Mouse (Mus musculus) G1E (cell line): ENCODE data around the gene Rpp25l. TPM values are rescaled to one million over a fixed set of nuclear protein-coding genes. Genes with fewer than 3 reads are reported as not detected.
A peak's percentile ranks its signal among the peaks of the same experiment; 100 is the strongest.

Experiments used
- ATAC-seq: 2 replicates; pipeline ENCODE4 v1.8.0; 2016; ENCODE audit warnings: mild to moderate bottlenecking; ENCODE audit not compliant: insufficient number of reproducible peaks, poor library complexity, low FRiP score, severe bottlenecking; ENCODE audit errors: extremely low read depth
- DNase-seq: peaks from one replicate; pipeline ENCODE4 v3.0.0; 2012; ENCODE audit warnings: low spot score
- H3K27me3 ChIP-seq: 2 replicates; pipeline ENCODE4 v1.6.1; 2012; ENCODE audit warnings: mild to moderate bottlenecking, low read length, inconsistent platforms; ENCODE audit not compliant: insufficient read depth
- H3K36me3 ChIP-seq: replicated peaks from 2 replicates; pipeline ENCODE3; 2012; ENCODE audit warnings: mild to moderate bottlenecking, inconsistent platforms
- H3K4me1 ChIP-seq: 2 replicates; pipeline ENCODE4 v1.6.1; 2012; ENCODE audit warnings: low read depth, low read length, inconsistent platforms, mixed read lengths; ENCODE audit not compliant: insufficient read depth
- H3K4me3 ChIP-seq: 2 replicates; pipeline ENCODE4 v1.5.1; 2012; ENCODE audit warnings: low read depth, mild to moderate bottlenecking, inconsistent platforms, low read length, moderate library complexity, mixed read lengths
- H3K9me3 ChIP-seq: replicated peaks from 2 replicates; pipeline ENCODE4 v1.6.1; 2012; ENCODE audit warnings: inconsistent platforms
- CTCF ChIP-seq: IDR thresholded peaks from 2 replicates; pipeline ENCODE4 v1.5.1; 2012; ENCODE audit warnings: low read depth, low read length, inconsistent platforms, mixed read lengths
- GATA1 ChIP-seq: IDR thresholded peaks from 2 replicates; pipeline ENCODE4 v1.6.1; 2012; ENCODE audit warnings: borderline replicate concordance, low read length, inconsistent platforms, mixed read lengths
- GATA2 ChIP-seq: IDR thresholded peaks from 2 replicates; pipeline ENCODE4 v1.6.1; 2012; ENCODE audit warnings: low read depth, low read length, inconsistent platforms, borderline replicate concordance
- POLR2AphosphoS5 ChIP-seq: IDR thresholded peaks from 2 replicates; pipeline ENCODE4 v1.6.1; 2012; ENCODE audit warnings: low read depth, low read length, inconsistent platforms; ENCODE audit not compliant: insufficient replicate concordance
- TAL1 ChIP-seq: conservative IDR thresholded peaks from 2 replicates; pipeline ENCODE4 v1.6.1; 2012; ENCODE audit warnings: low read depth, low read length, inconsistent platforms, mixed read lengths
- polyA plus RNA-seq: library from polyadenylated mRNA; stranded (reverse); fragments of >175 nt; gene quantifications from 2 replicates; pipeline ENCODE4 v1.2.3, GENCODE M21; 2012
- total RNA-seq, 2 experiments: library from RNA; stranded (forward) in 1 of 2; stranded (reverse) in 1 of 2; fragments of 200-1000 nt in 1 of 2; fragments of >200 nt in 1 of 2; fragmentation: Nextera tagmentation in 1 of 2; gene quantifications; 2 replicates each; pipeline ENCODE4 v1.2.3; 2014 to 2017

Gene Rpp25l
- total and polyA plus RNA-seq, 3 experiments, result 26.3 to 82.0 (median 31.7) TPM

- Histone ChIP-seq H3K36me3 (peaks cover 75% of the 10 kb centered on the region), H3K4me1 (peaks cover 38% of the 10 kb centered on the region), H3K9me3 (no peaks in the 10 kb centered on the region), H3K4me3 (no peak overlapping the region), H3K27me3 (no peaks in the 10 kb centered on the region)
- ATAC-seq (no peak), DNase-seq (no peak)
- TF ChIP-seq CTCF, result no peak
- no peak for TF ChIP-seq GATA2
- no peak for TF ChIP-seq TAL1
- TF ChIP-seq POLR2AphosphoS5, result no peak
- TF ChIP-seq GATA1, result no peak
Observed at GRCm38 (mm10) chr4:41716834-41717233, 3.5 kb upstream of the Rpp25l start.

- H3K36me3 ChIP-seq, result peaks cover 85% of the 10 kb centered on the region
- no peak overlapping the region for H3K4me3 ChIP-seq
- H3K4me1 ChIP-seq, result peaks cover 41% of the 10 kb centered on the region
- no peaks in the 10 kb centered on the region for H3K27me3 ChIP-seq
- H3K9me3 ChIP-seq, result no peaks in the 10 kb centered on the region
- ATAC-seq, result no peak
- TF ChIP-seq TAL1, result no peak
- 0 out of 2 replicates have a peak, but pooled peaks have one; percentile 6 for TF ChIP-seq CTCF
- TF ChIP-seq POLR2AphosphoS5, result no peak
- no peak for TF ChIP-seq GATA1
- no peak for TF ChIP-seq GATA2
- no peak for DNase-seq
Observed at GRCm38 (mm10) chr4:41715596-41715995, 2.3 kb upstream of the Rpp25l start.

- ATAC-seq (no peak), DNase-seq (no peak)
- H3K27me3 ChIP-seq, result no peaks in the 10 kb centered on the region
- H3K36me3 ChIP-seq, result peaks cover 84% of the 10 kb centered on the region
- H3K4me3 ChIP-seq, result no peak overlapping the region
- TF ChIP-seq POLR2AphosphoS5 (no peak), TAL1 (no peak), GATA2 (no peak), GATA1 (no peak), CTCF (no peak)
- H3K9me3 ChIP-seq, result no peaks in the 10 kb centered on the region
- peaks cover 40% of the 10 kb centered on the region for H3K4me1 ChIP-seq
Observed at GRCm38 (mm10) chr4:41715082-41715481, 1.7 kb upstream of the Rpp25l start.

- Histone ChIP-seq H3K4me3 (no peak overlapping the region), H3K9me3 (no peaks in the 10 kb centered on the region), H3K27me3 (no peaks in the 10 kb centered on the region), H3K36me3 (peaks cover 77% of the 10 kb centered on the region), H3K4me1 (peaks cover 40% of the 10 kb centered on the region)
- no peak for DNase-seq
- ATAC-seq, result no peak
- TF ChIP-seq POLR2AphosphoS5 (no peak), CTCF (peak; percentile 69), TAL1 (no peak), GATA2 (no peak), GATA1 (no peak)
Observed at GRCm38 (mm10) chr4:41714276-41714675, 942 bp upstream of the Rpp25l start.

GRCm38 (mm10) chr4:41712421-41713196 lies 725 bp downstream of the Rpp25l start:
- Histone ChIP-seq H3K36me3 (peaks cover 60% of the 10 kb centered on the region), H3K4me3 (peak overlapping the region; percentile 82), H3K9me3 (no peaks in the 10 kb centered on the region), H3K4me1 (peaks cover 47% of the 10 kb centered on the region), H3K27me3 (peaks cover 4% of the 10 kb centered on the region)
- no peak for ATAC-seq
- no peak for DNase-seq
- TF ChIP-seq CTCF, result no peak
- TF ChIP-seq TAL1, result no peak
- no peak for TF ChIP-seq GATA1
- TF ChIP-seq GATA2, result no peak
- TF ChIP-seq POLR2AphosphoS5, result no peak

GRCm38 (mm10) chr4:41711705-41712375 lies 1.5 kb downstream of the Rpp25l start:
- TF ChIP-seq POLR2AphosphoS5 (no peak), TAL1 (no peak), GATA2 (no peak), CTCF (no peak), GATA1 (no peak)
- Histone ChIP-seq H3K9me3 (no peaks in the 10 kb centered on the region), H3K27me3 (peaks cover 10% of the 10 kb centered on the region), H3K4me3 (peak overlapping the region; percentile 82), H3K4me1 (peaks cover 54% of the 10 kb centered on the region), H3K36me3 (peaks cover 53% of the 10 kb centered on the region)
- DNase-seq (no peak), ATAC-seq (no peak)
